Comparison of ENCODE assay signal across 8 mouse cellular contexts in genomic region chr11:98545711-98546231, GRCm38 (mm10). TPM values are rescaled to one million over a fixed set of nuclear protein-coding genes. Genes with fewer than 3 reads are reported as not detected.
DNase-seq lines count a peak whose midpoint lies in the region; ATAC-seq lines count a peak whose summit lies in the region.

Gene Ikzf3 (minus strand): TSS chr11:98546031.

- H3K9ac ChIP-seq in kidney, embryonic 15.5 days, result no peak within 1 kb of the TSS; the same call in 1 of the 2 replicates

- peaks cover 91% of the 10 kb centered on the region for H3K27me3 ChIP-seq in heart, embryonic 10.5 days (ENCODE audit: insufficient read depth, poor library complexity, severe bottlenecking)
- peaks cover 84% of the 10 kb centered on the region for H3K27me3 ChIP-seq in kidney, embryonic 15.5 days

- H3K4me1 ChIP-seq in heart, embryonic 10.5 days, result peaks cover 12% of the 10 kb centered on the region
- H3K4me1 ChIP-seq in kidney, embryonic 15.5 days, result peaks cover 13% of the 10 kb centered on the region

- H3K36me3 ChIP-seq in heart, embryonic 10.5 days, result no peaks in the 10 kb centered on the region
- no peaks in the 10 kb centered on the region for H3K36me3 ChIP-seq in kidney, embryonic 15.5 days

- H3K27ac ChIP-seq in heart, embryonic 10.5 days, result peak within 1 kb of the TSS; percentile 74
- H3K27ac ChIP-seq in kidney, embryonic 15.5 days, result no peak within 1 kb of the TSS

- WGBS in heart, embryonic 10.5 days, result 1% methylated on average over 58 of the region's 58 CpGs
- 1% methylated on average over 58 of the region's 58 CpGs for WGBS in kidney, embryonic 15.5 days

- no peaks in the 10 kb centered on the region for H3K9me3 ChIP-seq in heart, embryonic 10.5 days
- H3K9me3 ChIP-seq in kidney, embryonic 15.5 days (replicated peaks), result no peaks in the 10 kb centered on the region

- H3K4me2 ChIP-seq in kidney, embryonic 15.5 days, result peak within 1 kb of the TSS; percentile 94

- H3K4me3 ChIP-seq in heart, embryonic 10.5 days, result peak within 1 kb of the TSS; percentile 67
- H3K4me3 ChIP-seq in kidney, embryonic 15.5 days (replicated peaks), result peak within 1 kb of the TSS; percentile 54

- peak; percentile 7 for DNase-seq in kidney, adult 11 months
- no peak for DNase-seq in kidney, adult 9 months
- peak; percentile 15 to 36 for DNase-seq in cerebellum, postnatal 14 days
- DNase-seq in heart, embryonic 10.5 days (ENCODE audit: low spot score), result no peak
- peak; percentile 33 for DNase-seq in lung, postnatal 14 days
- DNase-seq in retina, postnatal 1 day, result peak; percentile 77
- peak; percentile 84 to 88 for DNase-seq in thymus, postnatal 36 days

- ATAC-seq in kidney, embryonic 15.5 days (replicated peaks; ENCODE audit: low FRiP score), result no peak

RNA-seq across cellular contexts. Expression of gene Ikzf3, which starts in this region (rescaled TPM):
- 0.04 and 0.22 TPM in 2 replicates for polyA plus RNA-seq in heart, embryonic 10.5 days (2016; fragmentation: Nextera tagmentation; extraction: Ambion mirVana)
- polyA plus RNA-seq in kidney, embryonic 15.5 days (2015; fragmentation: Nextera tagmentation; extraction: Ambion mirVana), result 0.43 and 0.44 TPM in 2 replicates

Comparison
In these comparisons a context has a peak if more than half of its experiments do, and no peak if none do; other contexts are left out.
1. DNase-seq: peak in kidney, adult 11 months (single experiment), cerebellum, postnatal 14 days (2 of 2), lung, postnatal 14 days (single experiment), retina, postnatal 1 day (single experiment) and thymus, postnatal 36 days (2 of 2); none in kidney, adult 9 months (single experiment) and heart, embryonic 10.5 days (single experiment).